Mouse (Mus musculus) forebrain, embryonic 15.5 days (tissue): ENCODE measurements at regions not wholly inside any gene's neighbourhood (a gene's known extent, or its start where the extent isn't known, plus 50 kb on each side); places are given as distances from the start of the nearest gene placed in this dataset.

ENCODE experiments used
- ATAC-seq: fragments of 200-750 bp; cut with Nextera tagmentation; replicated peaks from 2 replicates; pipeline ENCODE4 v1.8.0; 2017; ENCODE audit warnings: mild to moderate bottlenecking, moderate TSS enrichment, moderate library complexity
- H3K27ac ChIP-seq: fragments of 300-500 bp; sonication (generic); replicated peaks from 2 replicates; pipeline ENCODE4 v1.5.1; 2015; ENCODE audit warnings: mild to moderate bottlenecking, inconsistent platforms
- H3K27me3 ChIP-seq: fragments of 300-500 bp; sonication (generic); 2 replicates; pipeline ENCODE4 v1.6.1; 2015; ENCODE audit warnings: inconsistent platforms
- H3K36me3 ChIP-seq: fragments of 300-500 bp; sonication (generic); 2 replicates; pipeline ENCODE4 v1.6.1; 2015; ENCODE audit warnings: mild to moderate bottlenecking, inconsistent platforms
- H3K4me1 ChIP-seq: fragments of 300-500 bp; sonication (generic); 2 replicates; pipeline ENCODE4 v1.6.1; 2015; ENCODE audit warnings: inconsistent platforms
- H3K4me2 ChIP-seq: fragments of 300-500 bp; sonication (generic); replicated peaks from 2 replicates; pipeline ENCODE4 v1.6.1; 2015; ENCODE audit warnings: mild to moderate bottlenecking, inconsistent platforms
- H3K4me3 ChIP-seq: fragments of 300-500 bp; sonication (generic); 2 replicates; pipeline ENCODE4 v1.5.1; 2015; ENCODE audit warnings: mild to moderate bottlenecking, inconsistent platforms
- H3K9ac ChIP-seq: fragments of 300-500 bp; sonication (generic); replicated peaks from 2 replicates; pipeline ENCODE4 v1.6.1; 2015; ENCODE audit warnings: mild to moderate bottlenecking, inconsistent platforms
- H3K9me3 ChIP-seq: fragments of 300-500 bp; sonication (generic); 2 replicates; pipeline ENCODE4 v1.6.1; 2016; ENCODE audit warnings: inconsistent platforms
- WGBS: fragments of 180-500 bp; shearing (Covaris S2); methylation state at CpG from one replicate; pipeline ENCODE4 v1.1.7; 2015; ENCODE audit warnings: mixed read lengths; 5-methylcytosine and 5-hydroxymethylcytosine counted together

GRCm38 (mm10) chr8:87268159-87268558 lies 204.2 kb downstream of the Cbln1 start:
- H3K36me3 ChIP-seq: no peaks in the 10 kb centered on the region
- no peaks in the 10 kb centered on the region for H3K9me3 ChIP-seq
- H3K4me1 ChIP-seq: no peaks in the 10 kb centered on the region
- H3K4me3 ChIP-seq: no peak overlapping the region
- no peak overlapping the region for H3K4me2 ChIP-seq
- H3K9ac ChIP-seq: no peak overlapping the region
- no peak for ATAC-seq
- no peak overlapping the region for H3K27ac ChIP-seq
- H3K27me3 ChIP-seq: no peaks in the 10 kb centered on the region

GRCm38 (mm10) chr8:87264999-87265398 lies 207.4 kb downstream of the Cbln1 start:
- WGBS: 9% methylated on average over 2 of the region's 2 CpGs
- ATAC-seq: no peak
- no peaks in the 10 kb centered on the region for H3K27me3 ChIP-seq
- no peaks in the 10 kb centered on the region for H3K4me1 ChIP-seq
- no peaks in the 10 kb centered on the region for H3K9me3 ChIP-seq
- no peak overlapping the region for H3K27ac ChIP-seq
- H3K36me3 ChIP-seq: no peaks in the 10 kb centered on the region
- H3K9ac ChIP-seq: no peak overlapping the region
- H3K4me3 ChIP-seq: no peak overlapping the region
- no peak overlapping the region for H3K4me2 ChIP-seq

- Histone ChIP-seq H3K4me2 (no peak overlapping the region), H3K27ac (no peak overlapping the region), H3K4me3 (no peak overlapping the region), H3K9me3 (no peaks in the 10 kb centered on the region), H3K9ac (no peak overlapping the region), H3K4me1 (no peaks in the 10 kb centered on the region), H3K27me3 (no peaks in the 10 kb centered on the region), H3K36me3 (no peaks in the 10 kb centered on the region)
- ATAC-seq: no peak
- WGBS: 93% methylated on average over 2 of the region's 2 CpGs
These were observed 212.1 kb downstream of the Cbln1 start for GRCm38 (mm10) chr8:87260305-87260704.

GRCm38 (mm10) chr8:87242681-87243080 lies 229.7 kb downstream of the Cbln1 start:
- 88% methylated on average over 2 of the region's 2 CpGs for WGBS

GRCm38 (mm10) chr8:87237181-87237580 lies 235.2 kb downstream of the Cbln1 start:
- no peaks in the 10 kb centered on the region for H3K27me3 ChIP-seq
- H3K27ac ChIP-seq: no peak overlapping the region
- H3K4me3 ChIP-seq: no peak overlapping the region
- 0 out of 2 replicates have a peak, but pooled peaks have one; percentile 19 for ATAC-seq
- H3K4me2 ChIP-seq: no peak overlapping the region
- no peaks in the 10 kb centered on the region for H3K36me3 ChIP-seq
- H3K9ac ChIP-seq: no peak overlapping the region
- peaks cover 46% of the 10 kb centered on the region for H3K4me1 ChIP-seq
- no peaks in the 10 kb centered on the region for H3K9me3 ChIP-seq
- 11% methylated on average over 7 of the region's 7 CpGs for WGBS

More at GRCm38 (mm10) chr8:87242681-87243080, 229.7 kb downstream of the Cbln1 start:
- Histone ChIP-seq H3K9me3 (no peaks in the 10 kb centered on the region), H3K36me3 (no peaks in the 10 kb centered on the region), H3K4me3 (no peak overlapping the region), H3K27ac (no peak overlapping the region), H3K9ac (no peak overlapping the region), H3K4me2 (no peak overlapping the region), H3K4me1 (no peaks in the 10 kb centered on the region), H3K27me3 (no peaks in the 10 kb centered on the region)
- no peak for ATAC-seq

GRCm38 (mm10) chr8:87236438-87236837 lies 236.0 kb downstream of the Cbln1 start:
- H3K36me3 ChIP-seq: no peaks in the 10 kb centered on the region
- 83% methylated on average over 11 of the region's 11 CpGs for WGBS
- no peaks in the 10 kb centered on the region for H3K27me3 ChIP-seq
- H3K4me3 ChIP-seq: no peak overlapping the region
- no peak overlapping the region for H3K27ac ChIP-seq
- H3K4me2 ChIP-seq: no peak overlapping the region
- no peak for ATAC-seq
- peaks cover 53% of the 10 kb centered on the region for H3K4me1 ChIP-seq
- no peak overlapping the region for H3K9ac ChIP-seq
- H3K9me3 ChIP-seq: no peaks in the 10 kb centered on the region

- H3K4me3 ChIP-seq: peak overlapping the region; percentile 23
- H3K27ac ChIP-seq: peak overlapping the region; percentile 37
- no peaks in the 10 kb centered on the region for H3K9me3 ChIP-seq
- H3K9ac ChIP-seq: peak overlapping the region; percentile 20; the same call in 1 of the 2 replicates
- peak overlapping the region; percentile 41 for H3K4me2 ChIP-seq
- H3K36me3 ChIP-seq: no peaks in the 10 kb centered on the region
- 22% methylated on average over 18 of the region's 18 CpGs for WGBS
- peaks cover 59% of the 10 kb centered on the region for H3K4me1 ChIP-seq
- no peaks in the 10 kb centered on the region for H3K27me3 ChIP-seq
- ATAC-seq: peak; percentile 67
These were observed 236.9 kb downstream of the Cbln1 start for GRCm38 (mm10) chr8:87235341-87236075.

- Histone ChIP-seq H3K9ac (no peak overlapping the region), H3K27ac (no peak overlapping the region), H3K4me1 (peaks cover 59% of the 10 kb centered on the region), H3K36me3 (no peaks in the 10 kb centered on the region), H3K4me2 (no peak overlapping the region), H3K4me3 (no peak overlapping the region), H3K27me3 (no peaks in the 10 kb centered on the region), H3K9me3 (no peaks in the 10 kb centered on the region)
- no peak; the same call in 1 of the 2 replicates for ATAC-seq
- 55% methylated on average over 5 of the region's 5 CpGs for WGBS
These were observed 238.1 kb downstream of the Cbln1 start for GRCm38 (mm10) chr8:87234336-87234735.

- ATAC-seq: peak; percentile 39
- Histone ChIP-seq H3K4me1 (peaks cover 59% of the 10 kb centered on the region), H3K9ac (no peak overlapping the region), H3K36me3 (no peaks in the 10 kb centered on the region), H3K4me2 (no peak overlapping the region), H3K27ac (no peak overlapping the region), H3K4me3 (no peak overlapping the region), H3K9me3 (no peaks in the 10 kb centered on the region), H3K27me3 (no peaks in the 10 kb centered on the region)
- 25% methylated on average over 10 of the region's 10 CpGs for WGBS
These were observed 238.5 kb downstream of the Cbln1 start for GRCm38 (mm10) chr8:87233805-87234331.

GRCm38 (mm10) chr8:87231762-87232161 lies 240.6 kb downstream of the Cbln1 start:
- WGBS: 16% methylated on average over 4 of the region's 4 CpGs
- H3K4me1 ChIP-seq: peaks cover 54% of the 10 kb centered on the region
- 0 out of 2 replicates have a peak, but pooled peaks have one; percentile 33 for ATAC-seq

GRCm38 (mm10) chr8:87230096-87230495 lies 242.3 kb downstream of the Cbln1 start:
- Histone ChIP-seq H3K36me3 (no peaks in the 10 kb centered on the region), H3K4me1 (peaks cover 40% of the 10 kb centered on the region), H3K4me3 (no peak overlapping the region), H3K4me2 (no peak overlapping the region), H3K27me3 (no peaks in the 10 kb centered on the region), H3K9me3 (no peaks in the 10 kb centered on the region), H3K27ac (no peak overlapping the region), H3K9ac (no peak overlapping the region)
- no peak for ATAC-seq
- 90% methylated on average over 4 of the region's 4 CpGs for WGBS

More at GRCm38 (mm10) chr8:87231762-87232161, 240.6 kb downstream of the Cbln1 start:
- H3K27me3 ChIP-seq: no peaks in the 10 kb centered on the region
- H3K4me2 ChIP-seq: no peak overlapping the region
- no peak overlapping the region for H3K27ac ChIP-seq
- H3K36me3 ChIP-seq: no peaks in the 10 kb centered on the region
- no peak overlapping the region for H3K4me3 ChIP-seq
- H3K9me3 ChIP-seq: no peaks in the 10 kb centered on the region
- H3K9ac ChIP-seq: no peak overlapping the region

- Histone ChIP-seq H3K27me3 (no peaks in the 10 kb centered on the region), H3K27ac (no peak overlapping the region), H3K9ac (no peak overlapping the region), H3K4me1 (peaks cover 31% of the 10 kb centered on the region), H3K9me3 (no peaks in the 10 kb centered on the region), H3K36me3 (no peaks in the 10 kb centered on the region), H3K4me3 (no peak overlapping the region), H3K4me2 (no peak overlapping the region)
- no peak for ATAC-seq
- 96% methylated on average over 6 of the region's 6 CpGs for WGBS
These were observed 243.2 kb downstream of the Cbln1 start for GRCm38 (mm10) chr8:87229182-87229581.
